Mouse (Mus musculus) small intestine, adult 2 months (tissue): ENCODE measurements around the gene Arl16. TPM values are rescaled to one million over a fixed set of nuclear protein-coding genes. Genes with fewer than 3 reads are reported as not detected.

ENCODE experiments used
- H3K27ac ChIP-seq: fragments of 200-500 bp; 2 replicates; pipeline ENCODE4 v1.5.1; 2012; ENCODE audit warnings: low read depth, low read length, control low read depth, inconsistent platforms; ENCODE audit not compliant: insufficient read depth
- H3K27me3 ChIP-seq: fragments of 200-500 bp; 2 replicates; pipeline ENCODE4 v1.6.1; 2012; ENCODE audit warnings: mild to moderate bottlenecking, moderate library complexity, low read length, inconsistent platforms; ENCODE audit not compliant: control insufficient read depth, insufficient read depth
- H3K36me3 ChIP-seq: fragments of 200-500 bp; 2 replicates; pipeline ENCODE4 v1.6.1; 2012; ENCODE audit warnings: mild to moderate bottlenecking, low read length, control low read depth, inconsistent platforms; ENCODE audit not compliant: control insufficient read depth, insufficient read depth
- H3K4me1 ChIP-seq: fragments of 200-500 bp; 2 replicates; pipeline ENCODE4 v1.6.1; 2012; ENCODE audit warnings: low read length, inconsistent platforms, mixed read lengths; ENCODE audit not compliant: control insufficient read depth, insufficient read depth, insufficient read length
- H3K4me3 ChIP-seq: fragments of 200-500 bp; 2 replicates; pipeline ENCODE4 v1.5.1; 2012; ENCODE audit warnings: low read depth, mild to moderate bottlenecking, control low read depth, inconsistent platforms, low read length, moderate library complexity
- CTCF ChIP-seq: fragments of 200-500 bp; IDR thresholded peaks from 2 replicates; pipeline ENCODE4 v1.5.1; 2012; ENCODE audit warnings: low read depth, mild to moderate bottlenecking, control low read depth, inconsistent platforms, low read length, moderate library complexity, mixed read lengths; ENCODE audit not compliant: insufficient replicate concordance, insufficient read length; ENCODE audit errors: extremely low read depth
- POLR2A ChIP-seq: fragments of 200-500 bp; IDR thresholded peaks from 2 replicates; pipeline ENCODE4 v1.6.1; 2012; ENCODE audit warnings: low read depth, mild to moderate bottlenecking, control low read depth, inconsistent platforms, low read length, moderate library complexity
- WGBS: fragments of 180-500 bp; shearing (Covaris S2); methylation state at CpG from one replicate; pipeline ENCODE4 v1.1.7; 2018; 5-methylcytosine and 5-hydroxymethylcytosine counted together
- polyA plus RNA-seq: library from polyadenylated mRNA; depleted of rRNA; stranded (reverse); fragments of >200 nt; gene quantifications from 2 replicates; pipeline ENCODE4 v1.2.3, GENCODE M21; 2012

Gene Arl16
- polyA plus RNA-seq, 1 experiment = 15.4 TPM

- 42% methylated on average over 6 of the region's 6 CpGs for WGBS
- Histone ChIP-seq H3K4me3 (peak overlapping the region; percentile 83), H3K4me1 (peaks cover 7% of the 10 kb centered on the region; the same call in 1 of the 2 replicates), H3K27me3 (no peaks in the 10 kb centered on the region), H3K36me3 (peaks cover 13% of the 10 kb centered on the region), H3K27ac (no peak overlapping the region)
- TF ChIP-seq POLR2A = no peak
- peak; percentile 18; the same call in 1 of the 2 replicates for TF ChIP-seq CTCF
Observed at GRCm38 (mm10) chr11:120458847-120459597, 8.4 kb downstream of the Arl16 start.

- Histone ChIP-seq H3K27me3 (no peaks in the 10 kb centered on the region), H3K4me3 (peak within 1 kb of the TSS; percentile 83), H3K4me1 (peaks cover 7% of the 10 kb centered on the region; the same call in 1 of the 2 replicates), H3K36me3 (peaks cover 13% of the 10 kb centered on the region), H3K27ac (peak within 1 kb of the TSS; percentile 65)
- TF ChIP-seq POLR2A (peak; percentile 76), CTCF (no peak)
- WGBS = 3% methylated on average over 62 of the region's 62 CpGs
Observed at GRCm38 (mm10) chr11:120457772-120458751, 9.3 kb downstream of the Arl16 start, which contains the start of the genes Oxld1 and Ccdc137. Oxld1 (minus strand) TSS chr11:120458068. Ccdc137 (plus strand) TSS chr11:120458115.

GRCm38 (mm10) chr11:120457370-120457769 lies 10.0 kb downstream of the Arl16 start:
- Histone ChIP-seq H3K4me3 (peak overlapping the region; percentile 83), H3K27ac (peak overlapping the region; percentile 65), H3K4me1 (peaks cover 7% of the 10 kb centered on the region; the same call in 1 of the 2 replicates), H3K36me3 (peaks cover 10% of the 10 kb centered on the region; the same call in 1 of the 2 replicates), H3K27me3 (no peaks in the 10 kb centered on the region)
- TF ChIP-seq POLR2A = no peak
- 7% methylated on average over 14 of the region's 14 CpGs for WGBS

- Histone ChIP-seq H3K4me1 (peaks cover 7% of the 10 kb centered on the region; the same call in 1 of the 2 replicates), H3K27ac (no peak overlapping the region), H3K27me3 (no peaks in the 10 kb centered on the region), H3K4me3 (no peak overlapping the region), H3K36me3 (no peaks in the 10 kb centered on the region; the same call in 1 of the 2 replicates)
- TF ChIP-seq POLR2A (no peak), CTCF (no peak)
- WGBS = 87% methylated on average over 7 of the region's 7 CpGs
Observed at GRCm38 (mm10) chr11:120455413-120455812, 12.0 kb downstream of the Arl16 start.

GRCm38 (mm10) chr11:120454965-120455364 lies 12.4 kb downstream of the Arl16 start:
- Histone ChIP-seq H3K4me3 (no peak overlapping the region), H3K4me1 (peaks cover 7% of the 10 kb centered on the region; the same call in 1 of the 2 replicates), H3K27me3 (no peaks in the 10 kb centered on the region), H3K36me3 (no peaks in the 10 kb centered on the region; the same call in 1 of the 2 replicates), H3K27ac (no peak overlapping the region)
- TF ChIP-seq CTCF (no peak), POLR2A (no peak)
- 98% methylated on average over 4 of the region's 4 CpGs for WGBS

- H3K36me3 ChIP-seq = no peaks in the 10 kb centered on the region; the same call in 1 of the 2 replicates
- no peaks in the 10 kb centered on the region for H3K27me3 ChIP-seq
- WGBS = 90% methylated on average over 4 of the region's 4 CpGs
- H3K4me1 ChIP-seq = peaks cover 6% of the 10 kb centered on the region; the same call in 1 of the 2 replicates
- no peak within 1 kb of the TSS for H3K4me3 ChIP-seq
- TF ChIP-seq CTCF (no peak), POLR2A (no peak)
- H3K27ac ChIP-seq = no peak within 1 kb of the TSS
Observed at GRCm38 (mm10) chr11:120453306-120453705, 14.1 kb downstream of the Arl16 start, which contains the start of gene Pde6g. Pde6g (minus strand) TSS chr11:120453500.

- Histone ChIP-seq H3K4me1 (peaks cover 6% of the 10 kb centered on the region; the same call in 1 of the 2 replicates), H3K4me3 (no peak overlapping the region), H3K36me3 (no peaks in the 10 kb centered on the region; the same call in 1 of the 2 replicates), H3K27me3 (no peaks in the 10 kb centered on the region), H3K27ac (no peak overlapping the region)
- 78% methylated on average over 3 of the region's 3 CpGs for WGBS
- TF ChIP-seq CTCF (no peak), POLR2A (no peak)
Observed at GRCm38 (mm10) chr11:120452246-120452645, 15.2 kb downstream of the Arl16 start.
